Mouse (Mus musculus) urinary bladder, postnatal 14 days (tissue): ENCODE measurements around the gene Smim26.

Source experiments
- DNase-seq: peaks from one replicate; pipeline ENCODE4 v3.0.0; 2021; ENCODE audit warnings: low spot score

Gene Smim26

GRCm38 (mm10) chr2:144637204-144637603, 43.4 kb downstream of the Smim26 start:
- DNase-seq, result no peak

- no peak for DNase-seq
These were observed 44.0 kb downstream of the Smim26 start for GRCm38 (mm10) chr2:144637671-144638395.

- peak; percentile 43 for DNase-seq
These were observed 44.9 kb downstream of the Smim26 start for GRCm38 (mm10) chr2:144638719-144639118.

GRCm38 (mm10) chr2:144640101-144640500, 46.2 kb downstream of the Smim26 start:
- DNase-seq, result no peak

- DNase-seq, result no peak
These were observed 48.1 kb downstream of the Smim26 start for GRCm38 (mm10) chr2:144641991-144642390.
